Mouse (Mus musculus) thymus, postnatal 14 days (tissue): ENCODE results near the gene Scly.
A peak's percentile ranks its signal among the peaks of the same experiment; 100 is the strongest.

ENCODE experiments used
- DNase-seq: peaks from one replicate; pipeline ENCODE4 v3.0.0; 2021

Scly gene

DNA sequence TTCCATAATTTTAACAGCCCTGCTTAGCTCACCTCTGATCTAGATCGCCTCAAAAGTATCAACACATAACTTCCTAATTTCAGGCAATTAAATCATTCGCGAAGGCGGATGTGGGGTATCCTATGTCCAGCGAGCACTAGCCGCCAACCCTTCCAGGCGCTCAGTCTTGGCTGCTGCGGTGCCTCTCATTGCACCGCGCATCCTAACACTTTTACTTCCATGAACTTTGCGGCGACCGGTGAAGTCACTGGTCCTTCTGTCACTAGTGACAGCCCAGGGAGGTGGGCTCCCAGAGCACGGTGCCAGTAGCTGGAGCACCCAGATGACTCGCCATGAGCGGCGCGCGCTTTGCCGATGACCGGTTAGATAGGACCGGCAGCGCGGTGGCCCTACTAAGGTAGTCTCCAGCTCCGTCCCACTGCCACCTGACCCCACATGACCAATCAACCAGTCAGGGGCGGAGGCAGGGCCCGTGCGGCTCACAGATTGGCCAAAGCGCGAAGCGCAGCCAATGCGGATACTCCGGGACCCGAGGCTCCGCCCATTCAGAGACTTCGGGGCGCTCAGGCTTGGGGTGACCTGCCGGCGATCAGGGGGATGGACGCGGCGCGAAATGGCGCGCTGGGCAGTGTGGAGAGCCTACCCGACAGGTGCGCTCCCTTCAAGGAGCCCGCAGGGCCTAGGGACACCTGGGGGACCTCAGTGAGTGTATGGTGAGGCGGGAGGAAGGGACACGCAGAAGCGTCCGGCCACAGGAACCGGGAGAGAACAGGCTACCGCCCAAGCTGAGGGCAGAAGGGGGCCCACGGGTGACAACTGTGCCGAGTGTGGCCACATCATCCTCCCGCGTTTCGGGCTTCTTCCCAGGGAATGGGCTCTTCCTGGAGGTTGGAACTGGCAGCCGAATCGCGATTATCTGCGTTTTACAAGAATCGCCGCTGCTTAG lies at the start of gene Scly:
Gene Scly (plus strand): TSS at position 540 of the 946 bp plus-strand sequence.
- DNase-seq = peak; percentile 93

- no peak for DNase-seq
These were observed 49.2 kb upstream of the Scly start for GRCm38 (mm10) chr1:91248970-91249369.

DNA sequence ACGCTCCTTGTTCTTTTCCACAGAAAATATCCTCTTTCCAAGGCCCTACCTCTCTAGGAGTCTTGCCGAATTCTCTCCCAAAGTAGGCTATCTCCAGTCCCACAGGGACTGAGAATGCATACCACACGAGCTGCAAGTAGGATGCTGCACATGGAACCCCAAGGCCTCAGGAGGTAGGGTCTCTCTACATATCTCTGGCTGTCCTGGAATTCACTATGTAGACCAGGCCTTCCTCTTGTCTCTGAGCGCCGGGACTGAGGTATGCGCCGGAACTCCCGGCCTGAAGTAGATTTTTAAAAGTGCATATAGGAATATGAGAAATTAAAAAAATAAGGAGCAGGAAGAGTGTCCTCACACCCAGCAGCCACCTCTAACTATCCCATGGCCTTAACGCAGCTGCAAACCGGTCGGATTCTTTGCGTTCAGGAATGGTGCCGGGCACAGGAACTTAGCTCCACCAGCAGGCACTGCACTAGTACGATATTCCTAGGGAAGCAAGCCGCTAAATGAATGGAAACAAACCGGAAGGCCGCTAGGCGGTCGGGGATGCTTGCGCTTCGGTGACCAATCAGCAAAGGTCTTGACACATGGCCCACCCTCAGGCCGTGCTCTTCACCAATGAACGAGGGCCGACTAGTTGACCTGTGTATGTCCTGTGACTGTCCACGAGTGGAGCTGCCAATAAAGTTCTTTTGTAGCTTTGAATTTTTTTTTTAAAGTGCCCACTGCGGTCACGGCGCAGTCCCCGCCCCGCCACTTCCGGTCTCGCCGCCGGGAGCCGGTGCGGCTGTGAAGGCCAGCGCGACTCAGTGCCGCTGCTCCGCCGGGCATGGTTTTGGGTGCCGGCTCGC lies 48.3 kb upstream of the Scly start, which contains the start of gene Ube2f:
Gene Ube2f (plus strand): TSS at position 741 of the 851 bp plus-strand sequence.
- DNase-seq = peak; percentile 87

DNA sequence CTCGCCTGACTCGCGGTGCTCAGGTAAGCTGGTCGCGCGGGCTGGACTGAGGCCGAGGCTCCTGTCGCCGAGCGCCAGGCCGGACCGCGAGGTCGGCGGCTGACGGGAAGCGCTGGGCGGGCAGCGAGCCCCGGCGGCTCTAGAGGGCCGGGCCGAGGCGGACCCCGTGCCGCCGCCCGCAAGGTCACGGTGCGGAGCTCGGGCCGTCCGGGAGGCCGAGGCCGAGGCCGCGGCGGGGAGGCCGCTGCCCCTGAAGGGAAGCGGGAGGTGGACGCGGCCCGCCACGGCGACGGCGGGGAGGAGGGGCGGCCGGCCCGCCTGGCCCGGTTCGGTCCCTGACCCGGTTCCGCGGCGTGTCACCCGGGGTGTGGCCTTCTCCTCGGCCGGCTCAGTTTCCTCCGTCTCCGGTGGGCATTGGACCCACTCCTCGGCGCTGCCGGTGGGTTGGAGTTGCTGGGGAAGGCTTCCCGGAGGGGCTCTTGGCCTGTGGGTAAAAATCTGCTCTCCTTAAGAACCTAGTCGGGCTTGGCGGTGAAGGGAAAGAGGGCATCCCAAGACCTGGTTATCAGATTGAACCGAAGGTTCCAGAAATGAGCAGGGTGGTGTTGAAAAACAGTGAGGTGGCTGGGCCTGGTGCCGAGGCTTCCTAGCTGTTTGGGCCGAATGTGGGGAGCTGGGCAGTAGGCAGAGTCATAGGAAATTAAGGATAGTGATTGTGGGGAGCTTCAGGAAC lies 47.6 kb upstream of the Scly start:
- peak; percentile 45 for DNase-seq

GRCm38 (mm10) chr1:91251148-91251650 lies 46.9 kb upstream of the Scly start:
- no peak for DNase-seq

- no peak for DNase-seq
These were observed 46.2 kb upstream of the Scly start for GRCm38 (mm10) chr1:91251927-91252326.

GRCm38 (mm10) chr1:91257918-91258317 lies 40.2 kb upstream of the Scly start:
- no peak for DNase-seq

- DNase-seq = no peak
These were observed 38.3 kb upstream of the Scly start for GRCm38 (mm10) chr1:91259794-91260193.

DNA sequence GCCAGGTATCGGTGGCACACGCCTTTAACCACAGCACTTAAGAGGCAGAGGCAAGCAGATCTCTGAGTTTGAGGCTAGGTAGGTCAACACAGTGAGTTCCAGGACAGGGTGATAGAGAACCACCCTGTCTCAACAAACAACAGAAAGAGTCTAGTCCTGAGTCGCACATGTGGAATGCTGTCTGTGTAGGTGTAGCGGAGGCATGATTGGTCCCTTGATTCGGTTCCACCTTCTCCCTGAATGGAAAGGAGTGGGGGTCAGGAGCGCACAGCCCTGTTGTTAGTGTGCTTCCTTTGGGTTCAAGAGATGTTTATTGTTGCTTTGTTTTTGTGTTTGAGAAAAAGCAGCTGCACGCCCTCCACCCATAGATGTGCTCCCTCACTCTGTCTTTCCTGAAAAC lies 35.6 kb upstream of the Scly start:
- DNase-seq = no peak

GRCm38 (mm10) chr1:91272260-91272659 lies 25.9 kb upstream of the Scly start:
- DNase-seq = no peak

DNA sequence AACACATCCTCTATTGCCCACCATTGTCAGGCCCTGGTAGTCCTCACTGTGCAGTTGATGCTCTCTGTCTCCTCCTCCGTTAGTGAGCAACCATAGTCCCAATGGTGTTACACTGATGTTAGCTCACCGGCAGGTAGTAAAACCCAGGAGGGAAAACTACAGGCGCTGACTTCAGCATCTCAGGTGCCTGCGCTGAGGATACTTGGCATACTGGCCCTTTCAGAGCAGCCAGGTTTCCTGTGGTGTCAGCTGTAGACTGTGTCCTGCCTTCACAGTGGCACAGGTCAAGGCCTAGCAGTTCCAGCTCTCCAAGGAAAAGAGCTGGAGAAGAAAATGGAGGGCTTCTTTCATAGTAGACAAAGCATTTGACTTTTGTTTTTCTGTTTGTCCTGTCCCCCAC lies 21.6 kb upstream of the Scly start:
- DNase-seq = no peak

- no peak for DNase-seq
These were observed 20.7 kb upstream of the Scly start for GRCm38 (mm10) chr1:91277480-91277879.

- DNase-seq = no peak
These were observed 19.6 kb upstream of the Scly start for GRCm38 (mm10) chr1:91278410-91279119.

GRCm38 (mm10) chr1:91279126-91279525 lies 19.0 kb upstream of the Scly start:
- DNase-seq = no peak

DNA sequence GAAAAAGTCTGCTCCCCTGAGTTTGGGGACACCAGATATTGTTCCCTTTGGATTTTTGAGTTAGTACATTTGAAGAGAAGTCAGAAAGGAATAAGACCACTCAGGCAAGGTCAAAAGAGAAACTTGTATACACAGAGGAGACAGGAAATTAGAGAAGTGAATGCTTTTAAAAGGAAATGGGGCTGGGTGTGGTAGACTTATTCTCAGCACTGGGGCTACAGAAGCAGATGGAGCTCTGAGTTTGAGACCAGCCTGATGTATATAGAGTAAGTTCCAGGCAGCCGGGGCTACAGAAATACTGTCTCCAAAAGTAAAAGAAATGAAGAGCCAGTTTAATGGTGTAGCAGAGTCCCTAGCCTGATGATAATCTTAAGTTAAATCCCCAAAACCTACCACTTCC lies 15.6 kb upstream of the Scly start:
- DNase-seq = no peak

DNA sequence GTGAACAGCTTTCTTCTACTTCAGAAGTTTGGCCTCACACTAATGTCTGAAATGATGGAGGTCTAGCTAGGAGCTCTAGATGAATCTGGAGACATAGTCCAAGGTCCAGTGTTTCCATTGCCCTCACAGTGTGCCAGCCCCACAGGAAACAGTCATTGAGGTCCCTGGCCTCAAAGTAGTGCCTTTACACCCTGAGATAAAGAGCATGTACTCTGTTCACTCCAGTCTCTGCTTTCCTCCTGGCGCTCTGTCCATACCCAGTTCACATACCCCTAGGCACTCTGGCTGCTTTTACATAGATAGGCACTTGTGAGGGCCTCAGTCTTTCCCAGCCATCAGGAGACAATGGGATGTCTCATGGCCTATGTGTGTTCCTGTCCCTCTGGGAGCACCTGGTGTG lies 8.8 kb upstream of the Scly start:
- DNase-seq = no peak

DNA sequence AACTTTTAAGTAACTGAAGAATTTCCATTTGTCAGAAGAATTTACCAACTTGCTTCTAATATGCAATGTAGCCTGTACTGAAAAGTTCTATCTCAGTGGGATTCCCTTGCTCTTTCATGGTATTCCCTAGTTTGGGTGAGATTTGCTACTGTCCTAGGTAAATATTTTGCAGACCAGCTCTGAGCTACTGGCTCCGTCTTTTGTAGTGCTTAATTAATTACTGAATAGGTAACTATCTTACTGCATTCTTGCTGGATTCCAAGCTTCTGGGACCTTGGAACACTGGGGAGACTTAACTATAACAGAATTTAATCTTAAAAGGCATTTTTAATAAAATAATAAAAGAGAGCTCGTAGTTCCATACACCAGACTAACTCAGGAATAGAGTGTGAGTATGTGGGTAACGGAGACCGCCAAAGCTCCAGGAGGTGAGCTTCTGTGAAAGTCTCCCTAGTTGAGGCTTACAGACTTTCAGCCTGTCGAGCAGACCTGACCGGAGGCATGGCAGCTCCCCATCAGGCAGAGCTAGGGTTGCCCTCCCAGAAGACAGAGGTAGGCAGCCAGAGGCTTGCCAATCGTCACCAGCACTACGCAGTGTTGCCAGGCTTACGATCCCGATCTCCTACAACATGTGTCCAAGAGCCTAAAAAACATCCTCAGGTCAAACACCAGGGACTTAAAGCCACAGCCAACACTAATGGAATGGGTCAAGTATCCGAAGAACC lies 5.9 kb upstream of the Scly start:
- DNase-seq = no peak

DNA sequence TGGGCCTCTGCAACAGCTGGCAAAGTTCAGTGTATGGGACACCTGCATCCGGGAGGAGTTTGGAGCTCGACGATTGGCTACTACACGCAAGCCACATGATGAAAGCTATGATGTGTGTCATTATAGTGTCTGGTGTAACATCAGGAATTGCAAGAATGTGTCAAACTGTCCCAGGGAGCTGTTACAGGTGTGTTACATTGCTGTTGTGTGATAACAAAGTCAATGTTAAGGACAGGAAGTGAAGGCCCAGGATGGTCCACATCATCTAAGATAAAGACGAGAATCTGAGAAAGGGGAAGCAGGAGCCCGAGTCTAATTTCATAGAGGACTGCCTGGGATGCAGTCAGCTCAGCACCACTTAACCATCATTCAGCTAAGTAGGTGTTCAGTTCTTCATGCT lies 2.6 kb upstream of the Scly start:
- no peak for DNase-seq

GRCm38 (mm10) chr1:91299026-91299706 lies 1.0 kb downstream of the Scly start:
- DNase-seq = no peak

GRCm38 (mm10) chr1:91299707-91300426 lies 1.7 kb downstream of the Scly start:
- no peak for DNase-seq
